Mouse (Mus musculus): ENCODE results near the gene 1700001C02Rik. TPM values are rescaled to one million over a fixed set of nuclear protein-coding genes. Genes with fewer than 3 reads are reported as not detected.

Gene 1700001C02Rik
- polyA plus RNA-seq, 1 experiment from 2014 or later: 0.70 TPM

GRCm38 (mm10) chr5:30516376-30516775, 50.5 kb downstream of the 1700001C02Rik start:
- Histone ChIP-seq H3K9me3 (ENCODE audit: control insufficient read depth, low read length) (no peaks in the 10 kb centered on the region), H3K4me1 (ENCODE audit: control insufficient read depth, insufficient read depth, low read length) (no peaks in the 10 kb centered on the region), H3K27ac (ENCODE audit: low read depth, low read length) (no peak overlapping the region), H3K4me2 (ENCODE audit: low read depth, low read length) (no peak overlapping the region), H3K4me3 (ENCODE audit: low read depth, low read length) (no peak overlapping the region), H3K9ac (replicated peaks; ENCODE audit: low read depth, low read length) (no peak overlapping the region), H3K36me3 (ENCODE audit: control insufficient read depth, insufficient read depth, low read length) (no peaks in the 10 kb centered on the region), H3K27me3 (ENCODE audit: control insufficient read depth, insufficient read depth, low read length) (no peaks in the 10 kb centered on the region)
- no peak for ATAC-seq (ENCODE audit: low read depth)
- 54% methylated on average over 7 of the region's 7 CpGs for WGBS

- Histone ChIP-seq H3K36me3 (ENCODE audit: control insufficient read depth, insufficient read depth, low read length) (no peaks in the 10 kb centered on the region), H3K27me3 (ENCODE audit: control insufficient read depth, insufficient read depth, low read length) (no peaks in the 10 kb centered on the region), H3K4me1 (ENCODE audit: control insufficient read depth, insufficient read depth, low read length) (no peaks in the 10 kb centered on the region), H3K4me2 (ENCODE audit: low read depth, low read length) (no peak overlapping the region), H3K27ac (ENCODE audit: low read depth, low read length) (no peak overlapping the region), H3K9me3 (ENCODE audit: control insufficient read depth, low read length) (no peaks in the 10 kb centered on the region), H3K9ac (replicated peaks; ENCODE audit: low read depth, low read length) (no peak overlapping the region), H3K4me3 (ENCODE audit: low read depth, low read length) (no peak overlapping the region)
- no peak for ATAC-seq (ENCODE audit: low read depth)
- whole genome bisulfite sequencing: 59% methylated on average over 5 of the region's 5 CpGs
Observed at GRCm38 (mm10) chr5:30518108-30518507, 52.3 kb downstream of the 1700001C02Rik start.

GRCm38 (mm10) chr5:30518547-30518946, 52.7 kb downstream of the 1700001C02Rik start:
- H3K9me3 ChIP-seq (ENCODE audit: control insufficient read depth, low read length): no peaks in the 10 kb centered on the region
- H3K4me1 ChIP-seq (ENCODE audit: control insufficient read depth, insufficient read depth, low read length): no peaks in the 10 kb centered on the region
- H3K4me2 ChIP-seq (ENCODE audit: low read depth, low read length): no peak overlapping the region
- H3K36me3 ChIP-seq (ENCODE audit: control insufficient read depth, insufficient read depth, low read length): no peaks in the 10 kb centered on the region
- H3K27ac ChIP-seq (ENCODE audit: low read depth, low read length): no peak overlapping the region
- no peak for ATAC-seq (ENCODE audit: low read depth)
- H3K27me3 ChIP-seq (ENCODE audit: control insufficient read depth, insufficient read depth, low read length): no peaks in the 10 kb centered on the region
- no peak overlapping the region for H3K4me3 ChIP-seq (ENCODE audit: low read depth, low read length)
- 79% methylated on average over 6 of the region's 6 CpGs for WGBS
- H3K9ac ChIP-seq (replicated peaks; ENCODE audit: low read depth, low read length): no peak overlapping the region

- Histone ChIP-seq H3K4me1 (ENCODE audit: control insufficient read depth, insufficient read depth, low read length) (no peaks in the 10 kb centered on the region), H3K9me3 (ENCODE audit: control insufficient read depth, low read length) (no peaks in the 10 kb centered on the region), H3K36me3 (ENCODE audit: control insufficient read depth, insufficient read depth, low read length) (no peaks in the 10 kb centered on the region), H3K4me2 (ENCODE audit: low read depth, low read length) (no peak overlapping the region), H3K4me3 (ENCODE audit: low read depth, low read length) (no peak overlapping the region), H3K9ac (replicated peaks; ENCODE audit: low read depth, low read length) (no peak overlapping the region), H3K27ac (ENCODE audit: low read depth, low read length) (no peak overlapping the region), H3K27me3 (ENCODE audit: control insufficient read depth, insufficient read depth, low read length) (no peaks in the 10 kb centered on the region)
- 46% methylated on average over 7 of the region's 7 CpGs for WGBS
- no peak for ATAC-seq (ENCODE audit: low read depth)
Observed at GRCm38 (mm10) chr5:30519494-30519893, 53.6 kb downstream of the 1700001C02Rik start.

- no peaks in the 10 kb centered on the region for H3K36me3 ChIP-seq (ENCODE audit: control insufficient read depth, insufficient read depth, low read length)
- H3K4me2 ChIP-seq (ENCODE audit: low read depth, low read length): no peak overlapping the region
- no peak overlapping the region for H3K27ac ChIP-seq (ENCODE audit: low read depth, low read length)
- H3K9me3 ChIP-seq (ENCODE audit: control insufficient read depth, low read length): no peaks in the 10 kb centered on the region
- no peak for ATAC-seq (ENCODE audit: low read depth)
- H3K27me3 ChIP-seq (ENCODE audit: control insufficient read depth, insufficient read depth, low read length): no peaks in the 10 kb centered on the region
- H3K4me1 ChIP-seq (ENCODE audit: control insufficient read depth, insufficient read depth, low read length): no peaks in the 10 kb centered on the region
- H3K9ac ChIP-seq (replicated peaks; ENCODE audit: low read depth, low read length): no peak overlapping the region
- WGBS: 83% methylated on average over 10 of the region's 10 CpGs
- no peak overlapping the region for H3K4me3 ChIP-seq (ENCODE audit: low read depth, low read length)
Observed at GRCm38 (mm10) chr5:30520214-30520732, 54.4 kb downstream of the 1700001C02Rik start.

- H3K36me3 ChIP-seq (ENCODE audit: control insufficient read depth, insufficient read depth, low read length): no peaks in the 10 kb centered on the region
- H3K4me1 ChIP-seq (ENCODE audit: control insufficient read depth, insufficient read depth, low read length): no peaks in the 10 kb centered on the region
- no peak overlapping the region for H3K4me2 ChIP-seq (ENCODE audit: low read depth, low read length)
- no peaks in the 10 kb centered on the region for H3K27me3 ChIP-seq (ENCODE audit: control insufficient read depth, insufficient read depth, low read length)
- H3K9me3 ChIP-seq (ENCODE audit: control insufficient read depth, low read length): no peaks in the 10 kb centered on the region
- WGBS: 67% methylated on average over 8 of the region's 8 CpGs
- no peak for ATAC-seq (ENCODE audit: low read depth)
- H3K9ac ChIP-seq (replicated peaks; ENCODE audit: low read depth, low read length): no peak overlapping the region
- no peak overlapping the region for H3K27ac ChIP-seq (ENCODE audit: low read depth, low read length)
- no peak overlapping the region for H3K4me3 ChIP-seq (ENCODE audit: low read depth, low read length)
Observed at GRCm38 (mm10) chr5:30522406-30522805, 56.6 kb downstream of the 1700001C02Rik start.

- Histone ChIP-seq H3K4me2 (ENCODE audit: low read depth, low read length) (no peak overlapping the region), H3K9me3 (ENCODE audit: control insufficient read depth, low read length) (no peaks in the 10 kb centered on the region), H3K36me3 (ENCODE audit: control insufficient read depth, insufficient read depth, low read length) (no peaks in the 10 kb centered on the region), H3K27ac (ENCODE audit: low read depth, low read length) (no peak overlapping the region), H3K27me3 (ENCODE audit: control insufficient read depth, insufficient read depth, low read length) (no peaks in the 10 kb centered on the region), H3K4me1 (ENCODE audit: control insufficient read depth, insufficient read depth, low read length) (no peaks in the 10 kb centered on the region), H3K9ac (replicated peaks; ENCODE audit: low read depth, low read length) (no peak overlapping the region), H3K4me3 (ENCODE audit: low read depth, low read length) (no peak overlapping the region)
- no peak for ATAC-seq (ENCODE audit: low read depth)
- 88% methylated on average over 3 of the region's 3 CpGs for WGBS
Observed at GRCm38 (mm10) chr5:30523131-30523530, 57.3 kb downstream of the 1700001C02Rik start.

- Histone ChIP-seq H3K36me3 (ENCODE audit: control insufficient read depth, insufficient read depth, low read length) (no peaks in the 10 kb centered on the region), H3K27me3 (ENCODE audit: control insufficient read depth, insufficient read depth, low read length) (no peaks in the 10 kb centered on the region), H3K9me3 (ENCODE audit: control insufficient read depth, low read length) (no peaks in the 10 kb centered on the region), H3K27ac (ENCODE audit: low read depth, low read length) (no peak overlapping the region), H3K4me1 (ENCODE audit: control insufficient read depth, insufficient read depth, low read length) (no peaks in the 10 kb centered on the region), H3K4me2 (ENCODE audit: low read depth, low read length) (no peak overlapping the region), H3K4me3 (ENCODE audit: low read depth, low read length) (no peak overlapping the region), H3K9ac (replicated peaks; ENCODE audit: low read depth, low read length) (no peak overlapping the region)
- 36% methylated on average over 3 of the region's 3 CpGs for WGBS
- ATAC-seq (ENCODE audit: low read depth): no peak
Observed at GRCm38 (mm10) chr5:30524213-30524612, 58.4 kb downstream of the 1700001C02Rik start.

GRCm38 (mm10) chr5:30525920-30526836, 60.3 kb downstream of the 1700001C02Rik start:
- Histone ChIP-seq H3K4me1 (ENCODE audit: control insufficient read depth, insufficient read depth, low read length) (no peaks in the 10 kb centered on the region), H3K27ac (ENCODE audit: low read depth, low read length) (no peak overlapping the region), H3K9ac (replicated peaks; ENCODE audit: low read depth, low read length) (no peak overlapping the region), H3K27me3 (ENCODE audit: control insufficient read depth, insufficient read depth, low read length) (no peaks in the 10 kb centered on the region), H3K36me3 (ENCODE audit: control insufficient read depth, insufficient read depth, low read length) (no peaks in the 10 kb centered on the region), H3K4me2 (ENCODE audit: low read depth, low read length) (no peak overlapping the region), H3K9me3 (ENCODE audit: control insufficient read depth, low read length) (no peaks in the 10 kb centered on the region), H3K4me3 (ENCODE audit: low read depth, low read length) (no peak overlapping the region)
- 26% methylated on average over 12 of the region's 12 CpGs for WGBS
- ATAC-seq (ENCODE audit: low read depth): peak; percentile 34
